Mouse (Mus musculus): Measurements from ENCODE around the gene Pink1. TPM values are rescaled to one million over a fixed set of nuclear protein-coding genes. Genes with fewer than 3 reads are reported as not detected.
A peak's percentile ranks its signal among the peaks of the same experiment; 100 is the strongest.
"Not testable (repeated sequence)": the region's sequence is repeated elsewhere in the genome, so short reads cannot be mapped to it uniquely, and the experiment has no call there.

The Pink1 gene
- total RNA-seq, 2 experiments from 2014 or later = 141 to 211 TPM

- no peak for DNase-seq
Measured at GRCm38 (mm10) chr4:138342778-138343177, 16.7 kb upstream of the Pink1 start.

DNA sequence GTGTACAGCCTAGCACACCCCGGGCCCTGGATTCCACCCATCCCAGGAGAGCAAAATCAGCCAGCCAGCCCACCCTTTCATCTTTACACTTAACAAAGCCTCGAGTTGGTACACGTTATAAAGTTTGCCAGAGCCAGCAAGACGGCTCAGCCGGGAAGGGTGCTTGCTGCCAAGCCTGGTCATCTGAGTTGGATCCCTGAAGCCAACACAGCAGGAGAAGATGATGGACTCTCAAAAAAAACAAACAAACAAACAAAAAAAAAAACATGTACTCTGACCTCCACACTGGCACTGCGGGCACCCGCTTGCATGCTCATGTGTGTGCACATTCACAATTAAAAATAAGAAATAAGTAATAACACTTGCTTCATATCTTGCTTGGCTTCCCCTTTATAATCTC lies 15.9 kb upstream of the Pink1 start:
- no peak for DNase-seq

DNA sequence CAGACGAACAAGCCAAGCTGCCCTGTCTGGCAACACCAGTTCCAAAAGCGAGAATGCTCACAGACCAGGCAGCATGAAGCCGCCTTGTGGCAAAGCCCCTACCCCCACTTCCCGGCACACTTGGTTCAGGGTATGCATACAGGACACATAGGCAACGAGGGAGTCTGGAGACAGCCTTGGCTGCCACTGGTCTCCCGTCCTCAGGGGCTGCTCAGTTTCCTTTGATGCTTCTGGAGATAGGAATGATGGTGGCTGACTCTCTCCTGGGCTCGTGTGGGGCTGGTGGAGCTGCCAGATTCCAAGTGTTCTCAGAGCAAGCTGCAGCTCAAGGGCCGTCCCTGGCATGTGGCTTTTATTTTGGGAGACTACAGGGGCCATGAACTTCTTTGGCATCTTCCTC lies 15.3 kb upstream of the Pink1 start:
- no peak for DNase-seq

- peak; percentile 58 to 60 for DNase-seq
Measured at GRCm38 (mm10) chr4:138339963-138340362, 13.9 kb upstream of the Pink1 start.

DNA sequence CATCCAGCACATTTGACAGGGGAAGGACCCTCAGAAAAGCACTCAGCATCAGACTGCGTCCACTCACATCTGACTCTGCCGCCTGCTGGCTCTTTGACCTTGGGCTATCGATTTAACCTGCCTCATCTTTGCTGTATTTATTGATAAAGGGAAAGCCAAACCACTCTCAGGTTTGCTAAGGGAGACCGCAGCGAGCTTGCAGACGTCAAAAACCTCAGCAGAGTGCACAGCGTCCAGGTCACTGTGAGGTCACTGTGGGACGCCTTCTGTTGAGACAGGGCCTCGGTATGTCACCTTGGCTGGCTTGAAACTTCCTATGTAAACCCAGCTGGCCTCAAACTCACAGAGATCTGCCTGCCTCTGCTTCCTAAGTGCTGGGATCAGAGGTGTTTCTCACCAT lies 11.2 kb upstream of the Pink1 start:
- no peak for DNase-seq

DNA sequence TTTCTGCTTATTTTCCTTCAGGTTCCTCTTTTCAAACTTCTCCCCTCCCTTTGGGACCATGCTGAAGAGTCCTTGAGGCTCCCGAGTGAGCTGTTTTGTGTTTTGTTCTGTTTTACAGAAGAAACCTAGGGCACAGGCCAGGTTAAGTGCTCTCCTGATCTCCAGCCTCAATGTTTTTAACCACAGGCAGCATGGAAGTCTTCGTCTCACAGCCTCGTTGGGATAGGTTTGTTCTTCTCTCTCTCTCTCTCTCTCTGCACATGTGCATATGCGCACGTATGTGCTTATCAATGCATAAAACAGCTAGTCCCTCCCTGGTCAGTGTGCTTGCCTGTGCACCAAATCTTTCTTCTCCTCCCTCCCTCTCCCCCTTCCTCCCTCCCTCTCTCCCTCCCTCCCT lies 10.8 kb upstream of the Pink1 start:
- no peak for DNase-seq

- DNase-seq = no peak
Measured at GRCm38 (mm10) chr4:138335648-138336047, 9.5 kb upstream of the Pink1 start.

DNA sequence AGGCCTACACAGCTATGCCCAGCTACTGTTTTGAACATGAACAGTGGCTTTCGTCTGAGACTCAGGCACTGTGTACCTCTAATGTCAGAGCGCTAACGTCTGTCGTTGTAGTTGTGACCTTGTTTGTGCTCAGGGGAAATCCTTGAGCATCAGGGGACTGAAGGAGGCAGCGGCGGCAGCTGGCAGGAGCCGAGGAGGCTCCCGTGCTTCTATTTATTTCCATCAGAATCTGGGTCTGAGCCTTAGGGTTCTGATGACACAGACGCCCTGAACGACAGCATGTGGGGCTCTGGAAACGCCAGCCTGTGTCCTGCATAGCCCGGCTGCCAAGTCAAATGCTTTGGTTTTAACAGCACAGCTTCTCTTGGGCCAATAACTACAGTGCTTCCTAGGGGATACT lies 8.9 kb upstream of the Pink1 start:
- no peak for DNase-seq

GRCm38 (mm10) chr4:138333135-138333534 lies 7.0 kb upstream of the Pink1 start:
- no peak for DNase-seq

- DNase-seq = no peak
Measured at GRCm38 (mm10) chr4:138331647-138332046, 5.5 kb upstream of the Pink1 start.

DNA sequence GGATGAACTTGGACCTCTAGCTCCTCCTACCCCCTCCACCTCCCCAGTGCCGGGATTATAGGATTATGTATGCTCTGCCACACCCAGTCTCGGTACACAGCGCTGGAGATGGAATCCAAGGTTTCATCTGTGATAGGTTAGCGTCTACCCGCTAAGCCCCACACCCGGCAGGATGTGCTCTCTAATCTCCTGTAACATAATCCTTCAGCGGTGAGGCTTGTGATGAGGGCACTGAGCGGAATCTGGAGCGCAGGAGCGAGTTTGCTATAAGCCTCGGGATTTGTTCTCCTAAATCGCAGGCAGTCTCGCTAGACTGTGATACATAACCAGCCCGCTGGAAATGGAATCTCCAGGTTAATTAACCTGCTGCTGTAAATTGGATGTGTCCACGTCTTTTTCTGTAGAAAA lies 4.2 kb upstream of the Pink1 start:
- DNase-seq = no peak

- DNase-seq = no peak
Measured at GRCm38 (mm10) chr4:138327891-138328470, 1.9 kb upstream of the Pink1 start.

GRCm38 (mm10) chr4:138327155-138327554 lies 1.0 kb upstream of the Pink1 start:
- DNase-seq = not testable (repeated sequence)

- peak; percentile 99 to 100 for DNase-seq
Measured at GRCm38 (mm10) chr4:138325466-138326076, 536 bp downstream of the Pink1 start.

GRCm38 (mm10) chr4:138324451-138324850 lies 1.7 kb downstream of the Pink1 start:
- no peak for DNase-seq

GRCm38 (mm10) chr4:138323753-138324152 lies 2.4 kb downstream of the Pink1 start:
- no peak for DNase-seq

DNA sequence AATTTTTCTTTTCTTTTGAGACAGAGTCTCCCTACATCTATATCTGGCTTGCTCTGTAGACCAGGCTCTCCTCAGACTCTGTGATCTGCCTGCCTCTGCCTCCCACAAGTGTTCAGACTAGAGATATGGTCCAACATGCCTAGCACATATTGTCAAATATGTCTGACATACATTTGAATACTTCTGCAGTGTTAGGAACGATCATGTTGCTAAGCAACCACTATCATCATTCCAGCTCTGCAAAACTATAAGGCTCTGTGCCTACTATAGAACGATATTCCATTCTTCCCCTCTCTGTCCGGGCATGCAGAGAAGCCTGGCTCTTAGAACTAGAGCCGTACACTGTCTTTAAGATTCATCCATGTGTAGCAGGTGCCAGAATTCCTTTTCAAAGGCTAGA lies 3.4 kb downstream of the Pink1 start:
- DNase-seq = no peak

- no peak for DNase-seq
Measured at GRCm38 (mm10) chr4:138321488-138321887, 4.6 kb downstream of the Pink1 start.

DNA sequence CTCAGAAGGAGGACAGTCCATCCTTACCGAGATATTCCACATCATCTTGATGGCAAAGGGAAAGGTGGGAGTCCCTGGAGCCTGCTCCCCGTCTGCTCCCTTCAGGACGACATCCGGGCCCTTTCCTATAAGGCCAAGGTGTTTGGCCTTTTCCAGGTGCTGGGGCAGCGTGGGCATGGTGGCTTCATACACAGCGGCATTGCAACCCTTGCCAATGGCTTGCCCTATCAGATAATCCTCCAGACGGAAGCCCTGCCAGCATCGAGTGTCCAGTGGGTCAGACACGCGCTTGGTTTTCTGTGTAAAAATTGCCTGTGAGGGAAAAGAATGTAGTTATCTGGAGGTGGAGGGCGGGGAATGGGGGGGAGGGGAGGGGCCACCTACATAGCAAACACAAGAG lies 5.4 kb downstream of the Pink1 start:
- DNase-seq = no peak

- peak; percentile 84 to 86 for DNase-seq
Measured at GRCm38 (mm10) chr4:138319508-138319907, 6.6 kb downstream of the Pink1 start.

GRCm38 (mm10) chr4:138318509-138319266 lies 7.4 kb downstream of the Pink1 start:
- DNase-seq = peak; percentile 48 to 75

GRCm38 (mm10) chr4:138316369-138316768 lies 9.7 kb downstream of the Pink1 start:
- no peak for DNase-seq

- DNase-seq = peak in 1 of 2 experiments; percentile 43
Measured at GRCm38 (mm10) chr4:138315781-138316180, 10.3 kb downstream of the Pink1 start.

- DNase-seq = no peak
Measured at GRCm38 (mm10) chr4:138313795-138314194, 12.3 kb downstream of the Pink1 start.
